Mouse (Mus musculus) limb, embryonic 13.5 days (tissue): ENCODE measurements around the gene Myg1. TPM values are rescaled to one million over a fixed set of nuclear protein-coding genes. Genes with fewer than 3 reads are reported as not detected.
"Not testable (repeated sequence)": the region's sequence is repeated elsewhere in the genome, so short reads cannot be mapped to it uniquely, and the experiment has no call there.

Experiments
- ATAC-seq: fragments of 200-750 bp; cut with Nextera tagmentation; 2 replicates; pipeline ENCODE4 v1.8.0; 2017; ENCODE audit warnings: low read depth, moderate number of reproducible peaks, moderate TSS enrichment; ENCODE audit not compliant: low FRiP score
- H3K27ac ChIP-seq: fragments of 300-500 bp; sonication (generic); 2 replicates; pipeline ENCODE4 v1.5.1; 2015; ENCODE audit warnings: inconsistent platforms, mild to moderate bottlenecking, moderate library complexity
- H3K27me3 ChIP-seq: fragments of 300-500 bp; sonication (generic); 2 replicates; pipeline ENCODE4 v1.6.1; 2015; ENCODE audit warnings: mild to moderate bottlenecking, inconsistent platforms
- H3K36me3 ChIP-seq: fragments of 300-500 bp; sonication (generic); 2 replicates; pipeline ENCODE4 v1.6.1; 2015; ENCODE audit warnings: inconsistent platforms, mild to moderate bottlenecking, moderate library complexity
- H3K4me1 ChIP-seq: fragments of 300-500 bp; sonication (generic); 2 replicates; pipeline ENCODE4 v1.6.1; 2015; ENCODE audit warnings: inconsistent platforms
- H3K4me2 ChIP-seq: fragments of 300-500 bp; sonication (generic); replicated peaks from 2 replicates; pipeline ENCODE4 v1.6.1; 2015; ENCODE audit warnings: inconsistent platforms, mild to moderate bottlenecking, moderate library complexity
- H3K4me3 ChIP-seq: fragments of 300-500 bp; sonication (generic); 2 replicates; pipeline ENCODE4 v1.5.1; 2015; ENCODE audit warnings: moderate library complexity, mild to moderate bottlenecking, inconsistent platforms
- H3K9ac ChIP-seq: fragments of 300-500 bp; sonication (generic); 2 replicates; pipeline ENCODE4 v1.6.1; 2015; ENCODE audit warnings: mild to moderate bottlenecking, inconsistent platforms
- H3K9me3 ChIP-seq: fragments of 300-500 bp; sonication (generic); 2 replicates; pipeline ENCODE4 v1.6.1; 2016; ENCODE audit warnings: inconsistent platforms
- WGBS: fragments of 180-500 bp; shearing (Covaris S2); methylation state at CpG from one replicate; pipeline ENCODE4 v1.1.7; 2015; 5-methylcytosine and 5-hydroxymethylcytosine counted together
- polyA plus RNA-seq: library from polyadenylated mRNA; unstranded; fragments of >200 nt; fragmentation: Nextera tagmentation; extraction: Ambion mirVana; gene quantifications from 2 replicates; pipeline ENCODE4 v1.2.1, GENCODE M21; 2015

The Myg1 gene
- polyA plus RNA-seq, 1 experiment from 2014 or later: 116 TPM

- Histone ChIP-seq H3K9ac (no peak overlapping the region), H3K27me3 (no peaks in the 10 kb centered on the region), H3K36me3 (peaks cover 90% of the 10 kb centered on the region), H3K27ac (no peak overlapping the region), H3K4me2 (no peak overlapping the region), H3K4me3 (no peak overlapping the region), H3K4me1 (no peaks in the 10 kb centered on the region), H3K9me3 (no peaks in the 10 kb centered on the region)
- 85% methylated on average over 6 of the region's 6 CpGs for WGBS
- ATAC-seq: no peak
These were observed 15.2 kb upstream of the Myg1 start for GRCm38 (mm10) chr15:102316263-102316662.

GRCm38 (mm10) chr15:102324654-102325473, 6.6 kb upstream of the Myg1 start:
- Histone ChIP-seq H3K9ac (no peak overlapping the region), H3K4me1 (peaks cover 10% of the 10 kb centered on the region), H3K4me2 (peak overlapping the region; percentile 86), H3K27me3 (no peaks in the 10 kb centered on the region), H3K9me3 (no peaks in the 10 kb centered on the region), H3K27ac (no peak overlapping the region), H3K36me3 (peaks cover 62% of the 10 kb centered on the region), H3K4me3 (peak overlapping the region; percentile 64; the same call in 1 of the 2 replicates)
- ATAC-seq: no peak
- 76% methylated on average over 12 of the region's 12 CpGs for WGBS

DNA sequence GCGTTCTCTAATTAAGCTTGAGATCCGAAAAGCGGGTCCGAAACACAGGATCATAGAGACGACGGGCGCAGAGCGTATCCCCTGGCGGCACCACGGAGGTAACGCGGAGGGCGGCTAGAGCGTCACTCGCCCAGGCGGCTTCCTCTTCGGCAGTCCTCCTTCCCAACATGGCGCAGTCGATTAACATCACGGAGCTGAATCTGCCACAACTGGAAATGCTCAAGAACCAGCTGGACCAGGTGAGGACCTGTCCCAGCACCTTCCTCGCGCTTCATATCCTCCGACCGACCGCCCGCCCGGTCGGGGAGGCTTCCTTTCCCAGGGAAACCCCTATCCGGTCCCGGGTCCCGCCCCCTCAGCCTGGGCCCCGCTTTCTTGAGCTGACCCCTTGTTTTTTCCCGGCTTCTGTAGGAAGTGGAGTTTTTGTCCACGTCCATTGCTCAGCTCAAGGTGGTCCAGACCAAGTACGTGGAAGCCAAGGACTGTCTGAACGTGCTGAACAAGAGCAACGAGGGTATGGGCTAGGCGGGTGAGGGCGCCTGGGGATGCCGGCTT, 5.4 kb upstream of the Myg1 start, which contains the start of gene Pfdn5:
Gene Pfdn5, plus strand, starts transcription at position 95 of the 555 bp plus-strand sequence.
- Histone ChIP-seq H3K27ac (peak within 1 kb of the TSS; percentile 80; the same call in 1 of the 2 replicates), H3K4me3 (peak within 1 kb of the TSS; percentile 64), H3K9ac (peak within 1 kb of the TSS; percentile 85), H3K36me3 (peaks cover 61% of the 10 kb centered on the region), H3K27me3 (no peaks in the 10 kb centered on the region), H3K9me3 (no peaks in the 10 kb centered on the region), H3K4me1 (peaks cover 12% of the 10 kb centered on the region), H3K4me2 (peak within 1 kb of the TSS; percentile 86)
- peak; percentile 91 for ATAC-seq
- under 1% methylated on average over 40 of the region's 40 CpGs for WGBS

DNA sequence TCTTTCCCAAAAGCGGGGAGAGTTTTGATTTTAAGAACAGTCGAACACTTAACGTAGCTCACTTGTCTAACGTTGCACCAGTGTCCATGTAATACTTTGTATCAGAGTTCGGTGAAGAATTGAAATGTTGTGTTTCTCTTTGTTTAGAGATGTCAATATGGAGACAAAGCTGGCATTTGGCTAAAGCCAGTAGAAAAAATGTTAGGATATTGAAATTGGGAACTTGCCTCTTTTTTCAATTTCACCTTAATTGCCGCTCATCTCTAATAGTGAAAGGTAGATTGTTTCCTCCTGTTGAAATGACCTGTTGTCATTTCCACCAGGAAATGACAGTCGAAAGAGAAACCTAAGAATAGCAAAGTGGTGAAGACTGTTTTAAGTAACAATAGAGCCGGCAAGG, 4.6 kb upstream of the Myg1 start:
- Histone ChIP-seq H3K36me3 (peaks cover 53% of the 10 kb centered on the region), H3K27me3 (no peaks in the 10 kb centered on the region), H3K9ac (peak overlapping the region; percentile 85), H3K27ac (no peak overlapping the region), H3K4me3 (peak overlapping the region; percentile 64), H3K4me1 (peaks cover 17% of the 10 kb centered on the region), H3K4me2 (peak overlapping the region; percentile 86), H3K9me3 (no peaks in the 10 kb centered on the region)
- ATAC-seq: no peak
- 67% methylated on average over 8 of the region's 8 CpGs for WGBS

GRCm38 (mm10) chr15:102335254-102335653, 3.7 kb downstream of the Myg1 start:
- peaks cover 80% of the 10 kb centered on the region for H3K36me3 ChIP-seq
- H3K4me3 ChIP-seq: no peak overlapping the region
- ATAC-seq: no peak
- no peaks in the 10 kb centered on the region for H3K9me3 ChIP-seq
- H3K9ac ChIP-seq: no peak overlapping the region
- H3K27me3 ChIP-seq: no peaks in the 10 kb centered on the region
- no peak overlapping the region for H3K4me2 ChIP-seq
- peaks cover 21% of the 10 kb centered on the region for H3K4me1 ChIP-seq
- no peak overlapping the region for H3K27ac ChIP-seq
- 90% methylated on average over 8 of the region's 8 CpGs for WGBS

- not testable (repeated sequence) for ATAC-seq
These were observed 4.4 kb downstream of the Myg1 start for GRCm38 (mm10) chr15:102335925-102336324.

DNA sequence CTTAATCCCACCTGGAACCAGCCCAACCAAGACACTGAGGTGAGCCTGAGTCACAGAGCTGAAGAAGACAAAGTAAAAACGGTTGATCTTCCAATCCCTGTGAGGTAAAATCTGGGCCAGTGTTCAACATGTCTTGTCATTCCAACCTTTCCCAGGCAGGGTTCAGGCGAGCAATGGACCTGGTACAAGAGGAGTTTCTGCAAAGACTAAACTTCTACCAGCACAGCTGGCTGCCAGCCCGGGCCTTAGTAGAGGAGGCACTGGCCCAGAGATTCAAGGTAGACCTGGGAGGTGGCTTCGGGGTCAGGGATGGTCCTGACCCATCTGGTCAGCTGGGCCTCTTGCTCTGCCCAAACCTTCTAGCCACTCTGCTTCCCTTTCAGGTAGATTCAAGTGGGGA, 5.4 kb downstream of the Myg1 start:
- Histone ChIP-seq H3K27me3 (no peaks in the 10 kb centered on the region), H3K9ac (no peak overlapping the region), H3K4me3 (no peak overlapping the region), H3K9me3 (no peaks in the 10 kb centered on the region), H3K4me2 (no peak overlapping the region), H3K27ac (no peak overlapping the region), H3K4me1 (peaks cover 14% of the 10 kb centered on the region), H3K36me3 (peaks cover 80% of the 10 kb centered on the region)
- ATAC-seq: no peak
- WGBS: 84% methylated on average over 4 of the region's 4 CpGs

More at GRCm38 (mm10) chr15:102335925-102336324, 4.4 kb downstream of the Myg1 start:
- not testable (repeated sequence) for H3K9me3 ChIP-seq, H3K9ac ChIP-seq, H3K27ac ChIP-seq, H3K4me3 ChIP-seq, H3K27me3 ChIP-seq, H3K4me2 ChIP-seq
- peaks cover 76% of the 10 kb centered on the region for H3K36me3 ChIP-seq
- WGBS: 93% methylated on average over 5 of the region's 5 CpGs
- H3K4me1 ChIP-seq: peaks cover 20% of the 10 kb centered on the region

- Histone ChIP-seq H3K4me1 (no peaks in the 10 kb centered on the region), H3K9me3 (no peaks in the 10 kb centered on the region), H3K36me3 (peaks cover 79% of the 10 kb centered on the region), H3K4me3 (no peak overlapping the region), H3K27ac (no peak overlapping the region; the same call in 1 of the 2 replicates), H3K4me2 (no peak overlapping the region), H3K27me3 (no peaks in the 10 kb centered on the region), H3K9ac (no peak overlapping the region)
- no peak for ATAC-seq
- WGBS: 50% methylated on average over 5 of the region's 5 CpGs
These were observed 8.1 kb downstream of the Myg1 start for GRCm38 (mm10) chr15:102339612-102340011.

GRCm38 (mm10) chr15:102341580-102341979, 10.1 kb downstream of the Myg1 start:
- no peak overlapping the region for H3K9ac ChIP-seq
- H3K4me3 ChIP-seq: no peak overlapping the region
- no peak for ATAC-seq
- H3K4me2 ChIP-seq: no peak overlapping the region
- peaks cover 78% of the 10 kb centered on the region for H3K36me3 ChIP-seq
- H3K4me1 ChIP-seq: no peaks in the 10 kb centered on the region
- 6% methylated on average over 1 of the region's 1 CpGs for WGBS
- H3K27me3 ChIP-seq: no peaks in the 10 kb centered on the region
- no peak overlapping the region for H3K27ac ChIP-seq
- H3K9me3 ChIP-seq: no peaks in the 10 kb centered on the region

DNA sequence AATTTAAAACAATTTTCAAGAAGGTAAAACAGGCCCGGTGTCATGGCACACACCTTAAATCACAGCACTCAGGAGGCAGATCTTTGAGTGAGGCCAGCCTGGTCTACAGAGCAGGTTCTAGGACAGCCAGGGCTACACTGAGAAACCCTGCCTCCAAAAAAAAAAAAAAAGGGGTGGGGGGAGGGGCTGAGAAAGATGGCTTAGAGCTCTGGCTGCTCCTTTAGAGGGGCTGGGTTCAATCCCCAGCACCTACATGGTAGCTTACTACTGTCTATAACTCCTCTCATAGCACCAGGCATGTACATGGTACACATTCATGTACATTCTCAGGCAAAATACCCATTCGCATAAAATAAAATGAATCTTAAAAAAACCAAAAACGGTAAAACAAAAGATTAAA, 13.0 kb downstream of the Myg1 start:
- Histone ChIP-seq H3K4me1 (no peaks in the 10 kb centered on the region), H3K4me3 (no peak overlapping the region), H3K36me3 (peaks cover 67% of the 10 kb centered on the region), H3K9ac (no peak overlapping the region), H3K27me3 (no peaks in the 10 kb centered on the region), H3K9me3 (no peaks in the 10 kb centered on the region), H3K4me2 (no peak overlapping the region), H3K27ac (no peak overlapping the region)
- 95% methylated on average over 3 of the region's 3 CpGs for WGBS
- no peak for ATAC-seq

- Histone ChIP-seq H3K27ac (no peak overlapping the region), H3K4me1 (peaks cover 10% of the 10 kb centered on the region), H3K27me3 (no peaks in the 10 kb centered on the region), H3K4me3 (no peak overlapping the region), H3K9ac (no peak overlapping the region), H3K9me3 (no peaks in the 10 kb centered on the region), H3K36me3 (peaks cover 57% of the 10 kb centered on the region), H3K4me2 (no peak overlapping the region)
- ATAC-seq: no peak
- 60% methylated on average over 4 of the region's 4 CpGs for WGBS
These were observed 14.9 kb downstream of the Myg1 start for GRCm38 (mm10) chr15:102346444-102346843.

DNA sequence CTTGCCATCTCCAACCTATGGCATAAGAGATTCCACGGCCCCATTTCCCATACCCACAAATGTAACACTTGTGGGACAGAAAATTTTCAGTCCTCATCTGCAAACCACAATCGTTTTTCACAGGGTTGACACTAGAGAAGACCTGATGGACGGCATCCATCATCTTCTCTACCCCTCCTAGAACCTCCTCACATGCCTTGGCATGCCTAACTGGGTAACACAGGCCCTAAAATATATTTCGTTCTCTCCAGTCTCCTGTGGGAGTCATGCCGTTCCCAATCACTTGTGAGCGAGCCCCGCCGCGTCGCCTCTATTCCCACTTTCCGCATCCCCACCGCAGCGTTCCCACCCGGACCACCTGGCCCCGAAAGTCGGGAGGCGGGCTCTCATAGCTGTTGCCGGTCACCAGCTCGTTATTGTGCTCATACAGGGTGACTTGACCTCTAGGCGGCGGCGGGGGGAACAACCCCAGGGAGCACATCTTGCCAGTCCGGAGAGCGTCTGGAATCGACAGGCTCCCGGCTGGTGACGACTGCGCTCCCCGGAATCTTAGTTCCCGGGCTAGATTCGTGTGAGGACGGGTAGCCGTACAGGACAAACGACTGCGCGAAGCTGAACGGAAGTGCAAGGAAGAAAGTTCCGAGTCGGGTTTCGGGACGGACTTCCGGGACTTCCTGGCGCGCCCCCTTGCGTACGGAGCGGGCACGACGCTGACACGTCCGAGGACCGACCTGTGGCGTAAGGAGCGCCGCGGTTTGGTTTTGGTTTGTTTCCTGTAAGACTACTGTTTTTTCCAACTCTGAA, 18.8 kb downstream of the Myg1 start, which contains the start of gene Aaas:
Gene Aaas, minus strand, starts transcription at position 634 of the 804 bp plus-strand sequence.
- H3K36me3 ChIP-seq: peaks cover 30% of the 10 kb centered on the region
- peaks cover 15% of the 10 kb centered on the region for H3K4me1 ChIP-seq
- peak; percentile 88 for ATAC-seq
- no peaks in the 10 kb centered on the region for H3K9me3 ChIP-seq
- peak within 1 kb of the TSS; percentile 82 for H3K4me3 ChIP-seq
- under 1% methylated on average over 56 of the region's 56 CpGs for WGBS
- peak within 1 kb of the TSS; percentile 65; the same call in 1 of the 2 replicates for H3K27ac ChIP-seq
- peak within 1 kb of the TSS; percentile 88 for H3K9ac ChIP-seq
- peak within 1 kb of the TSS; percentile 90 for H3K4me2 ChIP-seq
- no peaks in the 10 kb centered on the region for H3K27me3 ChIP-seq
